Mouse (Mus musculus): Measurements from ENCODE around the gene Kcnd2. TPM values are rescaled to one million over a fixed set of nuclear protein-coding genes. Genes with fewer than 3 reads are reported as not detected.

Gene Kcnd2
- polyA plus RNA-seq, 1 experiment, result not detected

- no peak for TF ChIP-seq POLR2A (IDR thresholded peaks at IDR 0.05; ENCODE audit: insufficient read depth, low read depth, low read length)
- no peak for TF ChIP-seq CTCF (IDR thresholded peaks at IDR 0.05; ENCODE audit: insufficient read depth, low read depth, low read length)
- 50% methylated on average over 3 of the region's 3 CpGs for WGBS
- Histone ChIP-seq H3K27ac (ENCODE audit: insufficient read depth, low read depth, low read length) (no peak overlapping the region), H3K4me1 (ENCODE audit: control insufficient read depth, insufficient read depth, low read length) (no peaks in the 10 kb centered on the region), H3K4me3 (ENCODE audit: insufficient read depth, low read depth, low read length) (no peak overlapping the region)
Observed at GRCm38 (mm10) chr6:21597424-21597823, 382.1 kb downstream of the Kcnd2 start.

DNA sequence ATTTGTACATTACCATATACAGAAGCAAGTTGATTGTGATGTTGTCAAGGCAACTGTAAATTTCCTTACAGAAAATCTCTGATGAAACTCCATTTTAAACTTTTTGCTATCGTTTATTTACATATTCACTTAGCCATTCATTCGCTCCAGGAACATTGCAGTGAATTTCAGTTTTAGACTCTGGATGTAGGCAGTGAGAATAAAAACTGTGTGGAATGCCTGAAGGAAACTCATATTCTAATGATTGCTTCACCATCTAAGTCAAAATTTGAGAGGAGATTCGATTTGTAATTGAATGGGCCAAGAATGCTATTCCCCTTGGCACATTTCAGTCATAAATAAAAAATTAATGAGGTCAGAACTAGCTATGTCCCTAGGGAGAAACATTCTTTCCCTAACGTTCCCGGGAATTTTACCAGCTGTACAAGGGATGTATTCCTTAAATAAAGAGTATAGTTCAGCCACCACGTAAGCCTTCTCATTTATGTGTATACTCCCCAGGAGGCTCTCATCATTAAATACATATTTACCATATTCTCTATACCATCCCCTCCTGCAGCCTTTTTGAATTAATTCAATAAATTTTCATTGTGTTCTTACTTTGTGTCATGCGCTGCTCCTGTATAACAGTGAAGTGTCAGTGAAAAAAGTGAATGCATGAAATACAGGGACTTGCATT, 394.2 kb downstream of the Kcnd2 start:
- WGBS, result 73% methylated on average over 7 of the region's 7 CpGs
- H3K4me1 ChIP-seq (ENCODE audit: control insufficient read depth, insufficient read depth, low read length), result no peaks in the 10 kb centered on the region
- no peak overlapping the region for H3K27ac ChIP-seq (ENCODE audit: insufficient read depth, low read depth, low read length)
- no peak overlapping the region for H3K4me3 ChIP-seq (ENCODE audit: insufficient read depth, low read depth, low read length)
- TF ChIP-seq CTCF (IDR thresholded peaks at IDR 0.05; ENCODE audit: insufficient read depth, low read depth, low read length) (no peak), POLR2A (IDR thresholded peaks at IDR 0.05; ENCODE audit: insufficient read depth, low read depth, low read length) (no peak)

GRCm38 (mm10) chr6:21629989-21630388, 414.7 kb downstream of the Kcnd2 start:
- 67% methylated on average over 4 of the region's 4 CpGs for WGBS
- no peak for TF ChIP-seq POLR2A (IDR thresholded peaks at IDR 0.05; ENCODE audit: insufficient read depth, low read depth, low read length)
- no peak for TF ChIP-seq CTCF (IDR thresholded peaks at IDR 0.05; ENCODE audit: insufficient read depth, low read depth, low read length)

GRCm38 (mm10) chr6:21655681-21656080, 440.4 kb downstream of the Kcnd2 start:
- no peak for TF ChIP-seq POLR2A (IDR thresholded peaks at IDR 0.05; ENCODE audit: insufficient read depth, low read depth, low read length)
- TF ChIP-seq CTCF (IDR thresholded peaks at IDR 0.05; ENCODE audit: insufficient read depth, low read depth, low read length), result no peak
- Histone ChIP-seq H3K27ac (ENCODE audit: insufficient read depth, low read depth, low read length) (no peak overlapping the region), H3K4me3 (ENCODE audit: insufficient read depth, low read depth, low read length) (no peak overlapping the region), H3K4me1 (ENCODE audit: control insufficient read depth, insufficient read depth, low read length) (no peaks in the 10 kb centered on the region)

More at GRCm38 (mm10) chr6:21629989-21630388, 414.7 kb downstream of the Kcnd2 start:
- H3K4me1 ChIP-seq (ENCODE audit: control insufficient read depth, insufficient read depth, low read length), result no peaks in the 10 kb centered on the region
- no peak overlapping the region for H3K4me3 ChIP-seq (ENCODE audit: insufficient read depth, low read depth, low read length)
- no peak overlapping the region for H3K27ac ChIP-seq (ENCODE audit: insufficient read depth, low read depth, low read length)

- Histone ChIP-seq H3K4me1 (ENCODE audit: control insufficient read depth, insufficient read depth, low read length) (no peaks in the 10 kb centered on the region), H3K4me3 (ENCODE audit: insufficient read depth, low read depth, low read length) (no peak overlapping the region), H3K27ac (ENCODE audit: insufficient read depth, low read depth, low read length) (no peak overlapping the region)
- TF ChIP-seq CTCF (IDR thresholded peaks at IDR 0.05; ENCODE audit: insufficient read depth, low read depth, low read length) (no peak), POLR2A (IDR thresholded peaks at IDR 0.05; ENCODE audit: insufficient read depth, low read depth, low read length) (no peak)
- WGBS, result 87% methylated on average over 6 of the region's 6 CpGs
Observed at GRCm38 (mm10) chr6:21664135-21664534, 448.8 kb downstream of the Kcnd2 start.

DNA sequence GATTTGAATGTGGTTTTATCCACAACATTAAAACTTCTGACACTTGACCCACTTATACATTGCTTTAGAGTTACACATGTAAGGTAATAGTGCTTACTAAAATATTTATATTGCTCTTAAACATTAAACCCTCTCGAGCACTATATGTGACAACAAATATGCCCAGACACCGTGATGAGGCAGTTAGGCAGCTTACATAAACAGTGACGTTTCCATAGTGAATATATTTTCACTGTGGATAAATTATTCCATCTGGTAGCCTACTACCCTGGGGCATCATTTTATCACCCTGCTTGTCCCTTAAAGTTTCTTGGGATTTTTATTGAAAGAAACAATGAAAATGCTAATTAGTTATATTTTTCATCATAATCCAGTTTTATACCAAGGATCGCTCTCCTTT, 449.3 kb downstream of the Kcnd2 start:
- H3K4me3 ChIP-seq (ENCODE audit: insufficient read depth, low read depth, low read length), result no peak overlapping the region
- TF ChIP-seq POLR2A (IDR thresholded peaks at IDR 0.05; ENCODE audit: insufficient read depth, low read depth, low read length) (no peak), CTCF (IDR thresholded peaks at IDR 0.05; ENCODE audit: insufficient read depth, low read depth, low read length) (no peak)
- no peaks in the 10 kb centered on the region for H3K4me1 ChIP-seq (ENCODE audit: control insufficient read depth, insufficient read depth, low read length)
- H3K27ac ChIP-seq (ENCODE audit: insufficient read depth, low read depth, low read length), result no peak overlapping the region
- 80% methylated on average over 4 of the region's 4 CpGs for WGBS

GRCm38 (mm10) chr6:21684252-21684651, 468.9 kb downstream of the Kcnd2 start:
- TF ChIP-seq POLR2A (IDR thresholded peaks at IDR 0.05; ENCODE audit: insufficient read depth, low read depth, low read length) (no peak), CTCF (IDR thresholded peaks at IDR 0.05; ENCODE audit: insufficient read depth, low read depth, low read length) (no peak)
- H3K27ac ChIP-seq (ENCODE audit: insufficient read depth, low read depth, low read length), result no peak overlapping the region
- 68% methylated on average over 6 of the region's 6 CpGs for whole genome bisulfite sequencing
- H3K4me1 ChIP-seq (ENCODE audit: control insufficient read depth, insufficient read depth, low read length), result no peaks in the 10 kb centered on the region
- H3K4me3 ChIP-seq (ENCODE audit: insufficient read depth, low read depth, low read length), result no peak overlapping the region

DNA sequence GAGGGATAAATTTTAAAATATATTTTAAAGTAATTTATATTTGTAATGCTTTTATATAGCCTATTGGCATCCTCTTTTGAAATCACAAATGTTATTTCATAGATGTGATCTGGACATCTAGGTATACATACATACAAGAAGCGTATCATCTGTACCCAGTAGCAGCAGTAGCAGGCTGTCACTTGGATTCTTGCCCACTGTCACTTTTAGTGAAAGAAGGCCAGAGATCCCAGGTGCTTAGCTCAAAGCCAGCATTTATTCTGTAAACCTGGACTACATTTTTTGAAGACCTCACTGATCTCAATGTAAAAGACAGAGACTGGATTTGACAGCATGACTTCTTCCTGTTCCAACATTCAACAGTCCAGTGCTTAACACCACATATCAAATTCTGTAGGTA, 471.1 kb downstream of the Kcnd2 start:
- WGBS, result 98% methylated on average over 1 of the region's 1 CpGs
- TF ChIP-seq CTCF (IDR thresholded peaks at IDR 0.05; ENCODE audit: insufficient read depth, low read depth, low read length), result no peak
- no peaks in the 10 kb centered on the region for H3K4me1 ChIP-seq (ENCODE audit: control insufficient read depth, insufficient read depth, low read length)

GRCm38 (mm10) chr6:21692861-21693350, 477.6 kb downstream of the Kcnd2 start:
- TF ChIP-seq CTCF (IDR thresholded peaks at IDR 0.05; ENCODE audit: insufficient read depth, low read depth, low read length), result no peak
- TF ChIP-seq POLR2A (IDR thresholded peaks at IDR 0.05; ENCODE audit: insufficient read depth, low read depth, low read length), result no peak
- WGBS, result 46% methylated on average over 3 of the region's 3 CpGs

More for the DNA sequence above, 471.1 kb downstream of the Kcnd2 start:
- no peak overlapping the region for H3K27ac ChIP-seq (ENCODE audit: insufficient read depth, low read depth, low read length)
- H3K4me3 ChIP-seq (ENCODE audit: insufficient read depth, low read depth, low read length), result no peak overlapping the region

More at GRCm38 (mm10) chr6:21692861-21693350, 477.6 kb downstream of the Kcnd2 start:
- Histone ChIP-seq H3K4me3 (ENCODE audit: insufficient read depth, low read depth, low read length) (no peak overlapping the region), H3K4me1 (ENCODE audit: control insufficient read depth, insufficient read depth, low read length) (no peaks in the 10 kb centered on the region), H3K27ac (ENCODE audit: insufficient read depth, low read depth, low read length) (no peak overlapping the region)

All from olfactory bulb, adult 2 months (tissue).